Mouse (Mus musculus) lung, embryonic 16.5 days (tissue): ENCODE data around the gene Cacna1b. TPM values are rescaled to one million over a fixed set of nuclear protein-coding genes. Genes with fewer than 3 reads are reported as not detected.
A peak's percentile ranks its signal among the peaks of the same experiment; 100 is the strongest.

ENCODE experiments used
- ATAC-seq: fragments of 200-750 bp; cut with Nextera tagmentation; 2 replicates; pipeline ENCODE4 v1.8.0; 2017; ENCODE audit warnings: low read depth, mild to moderate bottlenecking, moderate library complexity
- H3K27ac ChIP-seq: fragments of 300-500 bp; sonication (generic); 2 replicates; pipeline ENCODE4 v1.5.1; 2014; ENCODE audit warnings: mild to moderate bottlenecking, control low read depth, low read length
- H3K27me3 ChIP-seq: fragments of 300-500 bp; sonication (generic); 2 replicates; pipeline ENCODE4 v1.6.1; 2014; ENCODE audit warnings: low read depth, low read length, mixed read lengths; ENCODE audit not compliant: control insufficient read depth, insufficient read depth
- H3K36me3 ChIP-seq: fragments of 300-500 bp; sonication (generic); 2 replicates; pipeline ENCODE4 v1.6.1; 2014; ENCODE audit warnings: low read length; ENCODE audit not compliant: control insufficient read depth, insufficient read depth
- H3K4me1 ChIP-seq: fragments of 300-500 bp; sonication (generic); replicated peaks from 2 replicates; pipeline ENCODE4 v1.6.1; 2014; ENCODE audit warnings: low read length, mixed read lengths; ENCODE audit not compliant: control insufficient read depth, insufficient read depth
- H3K4me2 ChIP-seq: fragments of 300-500 bp; sonication (generic); 2 replicates; pipeline ENCODE4 v1.6.1; 2014; ENCODE audit warnings: low read depth, low read length, control low read depth
- H3K4me3 ChIP-seq: fragments of 300-500 bp; sonication (generic); 2 replicates; pipeline ENCODE4 v1.5.1; 2014; ENCODE audit warnings: mild to moderate bottlenecking, low read length, control low read depth
- H3K9ac ChIP-seq: fragments of 300-500 bp; sonication (generic); 2 replicates; pipeline ENCODE4 v1.6.1; 2014; ENCODE audit warnings: low read length, control low read depth
- H3K9me3 ChIP-seq: fragments of 300-500 bp; sonication (generic); 2 replicates; pipeline ENCODE4 v1.6.1; 2016; ENCODE audit warnings: low read length; ENCODE audit not compliant: control insufficient read depth
- WGBS: fragments of 180-500 bp; shearing (Covaris S2); extraction: QIAGEN DNeasy Blood & Tissue Kit; methylation state at CpG from one replicate; pipeline ENCODE4 v1.1.7; 2014; 5-methylcytosine and 5-hydroxymethylcytosine counted together
- polyA plus RNA-seq: library from polyadenylated mRNA; unstranded; fragments of >200 nt; fragmentation: Nextera tagmentation; extraction: Ambion mirVana; gene quantifications from 2 replicates; pipeline ENCODE4 v1.2.1, GENCODE M21; 2015

Cacna1b gene
- polyA plus RNA-seq, 1 experiment from 2014 or later, result 0.11 TPM

DNA sequence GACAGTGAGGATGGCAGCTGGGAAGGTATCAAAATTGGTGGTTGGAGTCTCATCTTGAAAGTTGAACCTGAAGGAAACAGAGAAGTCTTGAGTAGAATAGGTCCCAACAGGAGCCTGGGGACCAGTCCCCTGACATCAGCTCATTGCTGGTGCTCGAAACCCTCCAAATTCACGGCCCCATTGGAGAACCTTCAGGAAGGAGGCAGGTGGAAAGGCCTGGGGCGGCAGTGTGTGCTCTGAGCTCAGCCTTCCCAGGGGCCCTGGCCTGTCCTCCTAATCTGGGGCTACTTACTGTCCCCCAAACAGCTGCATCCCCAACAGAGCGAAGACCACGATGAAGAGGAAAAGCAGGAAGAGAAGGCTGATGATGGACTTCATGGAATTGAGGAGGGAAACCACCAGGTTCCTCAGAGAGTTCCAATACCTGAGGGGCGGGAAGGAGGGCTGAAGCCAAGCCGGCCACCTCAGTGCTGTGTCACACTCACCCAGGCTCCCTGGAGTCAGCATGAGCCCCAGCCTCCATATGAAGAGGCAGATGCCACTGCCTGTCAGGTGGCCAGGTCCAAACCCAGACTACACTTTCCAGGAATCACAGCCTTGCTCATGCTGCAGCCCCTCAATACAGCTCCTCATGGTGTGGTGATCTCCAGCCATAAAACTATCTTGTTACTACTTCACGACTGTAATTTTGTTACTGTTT lies 65.5 kb downstream of the Cacna1b start:
- Histone ChIP-seq H3K27ac (no peak overlapping the region), H3K9ac (no peak overlapping the region), H3K27me3 (no peaks in the 10 kb centered on the region), H3K4me1 (no peaks in the 10 kb centered on the region), H3K36me3 (no peaks in the 10 kb centered on the region), H3K4me3 (no peak overlapping the region), H3K4me2 (no peak overlapping the region), H3K9me3 (no peaks in the 10 kb centered on the region)
- 80% methylated on average over 8 of the region's 8 CpGs for WGBS
- no peak for ATAC-seq

GRCm38 (mm10) chr2:24692371-24692770 lies 70.6 kb downstream of the Cacna1b start:
- no peak for ATAC-seq
- no peaks in the 10 kb centered on the region for H3K4me1 ChIP-seq

GRCm38 (mm10) chr2:24690356-24690755 lies 72.6 kb downstream of the Cacna1b start:
- Histone ChIP-seq H3K27ac (no peak overlapping the region), H3K27me3 (no peaks in the 10 kb centered on the region), H3K4me2 (no peak overlapping the region), H3K36me3 (no peaks in the 10 kb centered on the region), H3K9me3 (no peaks in the 10 kb centered on the region), H3K4me3 (no peak overlapping the region), H3K4me1 (no peaks in the 10 kb centered on the region), H3K9ac (no peak overlapping the region)
- WGBS, result 92% methylated on average over 2 of the region's 2 CpGs
- ATAC-seq, result no peak

More at GRCm38 (mm10) chr2:24692371-24692770, 70.6 kb downstream of the Cacna1b start:
- H3K4me2 ChIP-seq, result no peak overlapping the region
- no peak overlapping the region for H3K4me3 ChIP-seq
- H3K9me3 ChIP-seq, result no peaks in the 10 kb centered on the region
- 97% methylated on average over 2 of the region's 2 CpGs for WGBS
- no peaks in the 10 kb centered on the region for H3K36me3 ChIP-seq
- no peaks in the 10 kb centered on the region for H3K27me3 ChIP-seq
- H3K27ac ChIP-seq, result no peak overlapping the region
- no peak overlapping the region for H3K9ac ChIP-seq

- Histone ChIP-seq H3K9me3 (no peaks in the 10 kb centered on the region), H3K27ac (no peak overlapping the region), H3K4me1 (no peaks in the 10 kb centered on the region), H3K27me3 (no peaks in the 10 kb centered on the region), H3K36me3 (no peaks in the 10 kb centered on the region), H3K4me2 (no peak overlapping the region), H3K4me3 (no peak overlapping the region), H3K9ac (no peak overlapping the region)
- WGBS, result 75% methylated on average over 5 of the region's 5 CpGs
- ATAC-seq, result no peak
Measured at GRCm38 (mm10) chr2:24685347-24685746, 77.6 kb downstream of the Cacna1b start.

DNA sequence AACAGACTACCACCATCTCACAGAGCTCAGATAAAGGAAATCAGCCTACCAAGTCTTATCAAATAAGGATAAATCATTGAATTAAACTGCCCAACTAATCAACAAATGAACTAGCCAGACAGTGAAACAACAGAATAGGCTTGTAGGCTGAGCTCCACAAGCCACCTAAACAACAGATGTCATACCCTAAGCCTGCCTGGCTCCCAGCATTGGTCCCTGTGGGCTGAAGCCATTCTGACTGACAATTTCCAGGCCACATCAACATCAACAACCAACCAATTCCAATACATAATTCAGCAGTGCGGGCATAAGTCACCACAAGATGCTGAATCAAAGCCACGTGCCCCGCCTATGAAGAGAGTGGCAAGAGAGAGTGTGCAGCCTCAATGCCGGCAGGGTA lies 78.2 kb downstream of the Cacna1b start:
- 87% methylated on average over 4 of the region's 4 CpGs for WGBS
- no peak overlapping the region for H3K4me3 ChIP-seq

DNA sequence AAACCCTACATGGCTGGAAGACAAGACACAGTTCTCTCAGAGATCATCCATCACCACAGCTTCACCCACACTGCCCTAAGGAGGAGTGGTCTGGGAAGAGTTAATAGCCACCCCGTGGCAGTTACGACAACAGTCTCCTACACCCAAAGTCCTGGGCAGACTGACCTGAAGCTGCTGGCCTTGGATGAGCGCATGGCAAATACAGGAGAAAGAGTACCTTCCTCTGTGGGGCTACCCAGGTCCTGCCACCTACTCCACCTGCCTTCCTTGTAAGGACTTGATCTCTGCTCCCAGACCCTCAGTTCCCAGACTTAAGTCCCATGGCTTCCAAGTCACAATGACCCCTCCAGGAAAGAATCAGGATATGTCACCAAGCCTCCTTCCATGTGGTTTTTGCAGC lies 79.7 kb downstream of the Cacna1b start:
- no peak overlapping the region for H3K9ac ChIP-seq
- 65% methylated on average over 3 of the region's 3 CpGs for WGBS
- no peaks in the 10 kb centered on the region for H3K4me1 ChIP-seq
- H3K9me3 ChIP-seq, result no peaks in the 10 kb centered on the region
- H3K4me3 ChIP-seq, result no peak overlapping the region
- H3K4me2 ChIP-seq, result no peak overlapping the region
- no peak for ATAC-seq
- no peaks in the 10 kb centered on the region for H3K36me3 ChIP-seq
- H3K27me3 ChIP-seq, result no peaks in the 10 kb centered on the region
- H3K27ac ChIP-seq, result no peak overlapping the region

More for the DNA sequence above, 78.2 kb downstream of the Cacna1b start:
- no peak overlapping the region for H3K9ac ChIP-seq
- no peaks in the 10 kb centered on the region for H3K36me3 ChIP-seq
- no peak for ATAC-seq
- no peaks in the 10 kb centered on the region for H3K4me1 ChIP-seq
- no peak overlapping the region for H3K27ac ChIP-seq
- H3K27me3 ChIP-seq, result no peaks in the 10 kb centered on the region
- no peaks in the 10 kb centered on the region for H3K9me3 ChIP-seq
- no peak overlapping the region for H3K4me2 ChIP-seq

GRCm38 (mm10) chr2:24680731-24681130 lies 82.2 kb downstream of the Cacna1b start:
- 93% methylated on average over 1 of the region's 1 CpGs for WGBS
- H3K9me3 ChIP-seq, result no peaks in the 10 kb centered on the region
- no peak for ATAC-seq
- no peak overlapping the region for H3K27ac ChIP-seq
- H3K27me3 ChIP-seq, result no peaks in the 10 kb centered on the region
- no peak overlapping the region for H3K9ac ChIP-seq
- H3K4me1 ChIP-seq, result no peaks in the 10 kb centered on the region
- no peaks in the 10 kb centered on the region for H3K36me3 ChIP-seq
- H3K4me3 ChIP-seq, result no peak overlapping the region
- H3K4me2 ChIP-seq, result no peak overlapping the region

- no peak overlapping the region for H3K4me2 ChIP-seq
- WGBS, result 89% methylated on average over 2 of the region's 2 CpGs
- no peak overlapping the region for H3K4me3 ChIP-seq
- no peaks in the 10 kb centered on the region for H3K4me1 ChIP-seq
- no peak for ATAC-seq
- H3K27ac ChIP-seq, result no peak overlapping the region
- no peaks in the 10 kb centered on the region for H3K36me3 ChIP-seq
- H3K9me3 ChIP-seq, result no peaks in the 10 kb centered on the region
- H3K9ac ChIP-seq, result no peak overlapping the region
- H3K27me3 ChIP-seq, result no peaks in the 10 kb centered on the region
Measured at GRCm38 (mm10) chr2:24680176-24680575, 82.8 kb downstream of the Cacna1b start.

GRCm38 (mm10) chr2:24679012-24679651 lies 83.8 kb downstream of the Cacna1b start:
- WGBS, result 24% methylated on average over 50 of the region's 50 CpGs

More at GRCm38 (mm10) chr2:24679012-24679651, 83.8 kb downstream of the Cacna1b start:
- peak; percentile 47; the same call in 1 of the 2 replicates for ATAC-seq
- Histone ChIP-seq H3K9me3 (no peaks in the 10 kb centered on the region), H3K27ac (no peak overlapping the region), H3K27me3 (no peaks in the 10 kb centered on the region), H3K4me3 (peak overlapping the region; percentile 7), H3K4me1 (no peaks in the 10 kb centered on the region), H3K36me3 (no peaks in the 10 kb centered on the region), H3K4me2 (peak overlapping the region; percentile 47), H3K9ac (no peak overlapping the region)
